10 mouse cellular contexts compared by ENCODE assay signal in the genomic region with DNA sequence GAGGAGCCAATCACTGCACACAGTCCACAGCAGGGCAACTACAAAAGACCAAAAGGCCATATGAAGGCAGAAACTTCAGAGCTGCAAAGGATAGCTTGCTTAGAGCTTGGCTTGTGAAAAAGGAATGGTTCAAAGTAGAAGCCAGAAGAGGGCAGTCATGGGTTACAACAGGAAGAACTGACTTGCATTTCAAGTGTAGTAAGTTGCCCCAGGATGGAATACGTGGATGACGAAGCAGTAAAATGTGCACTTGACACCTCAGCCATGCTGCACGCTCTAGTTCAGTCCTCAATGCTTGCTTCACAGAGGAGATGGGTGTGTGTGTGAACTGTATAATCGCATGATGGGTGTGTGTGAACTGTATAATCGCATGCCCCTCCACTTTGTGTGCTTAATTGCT. TPM values are rescaled to one million over a fixed set of nuclear protein-coding genes. Genes with fewer than 3 reads are reported as not detected.
A peak's percentile ranks its signal among the peaks of the same experiment; 100 is the strongest.
DNase-seq lines count a peak whose midpoint lies in the region; ATAC-seq and TF ChIP-seq lines count a peak whose summit lies in the region.
"Had no signal": no experiment of that assay in that cellular context is flagged by ENCODE, and none has a peak within 500 bp of the region (broad histone marks: within the 10 kb centered on the region; RNA-seq: fewer than 3 reads in every experiment).

No protein-coding gene starts in this region.

- ATAC-seq in erythroblast, adult 5-6 weeks (replicated peaks; ENCODE audit: low FRiP score, poor library complexity, severe bottlenecking) = peak; percentile 83
- ATAC-seq in heart, embryonic 11.5 days (replicated peaks; ENCODE audit: insufficient number of reproducible peaks, low FRiP score, low TSS enrichment) = no peak

- H3K9ac ChIP-seq in heart, embryonic 11.5 days (ENCODE audit: low read depth, low read length) = no peak overlapping the region
- H3K9ac ChIP-seq: forebrain, embryonic 12.5 days had no signal

- H3K4me3 ChIP-seq in kidney, adult 2 months (ENCODE audit: insufficient read depth, low read depth, low read length) = no peak overlapping the region
- no peak overlapping the region for H3K4me3 ChIP-seq in heart, embryonic 11.5 days (ENCODE audit: low read depth, low read length)
- H3K4me3 ChIP-seq: forebrain, embryonic 12.5 days had no signal

- H3K9me3 ChIP-seq in heart, embryonic 11.5 days (replicated peaks; ENCODE audit: control insufficient read depth, low read length) = no peaks in the 10 kb centered on the region
- H3K9me3 ChIP-seq: forebrain, embryonic 12.5 days had no signal

- no peak overlapping the region for H3K4me2 ChIP-seq in heart, embryonic 11.5 days
- H3K4me2 ChIP-seq: forebrain, embryonic 12.5 days had no signal

- no peak overlapping the region for H3K27ac ChIP-seq in kidney, adult 2 months (ENCODE audit: insufficient read depth, low read depth, low read length)
- H3K27ac ChIP-seq in heart, embryonic 11.5 days (ENCODE audit: low read depth, low read length) = no peak overlapping the region
- H3K27ac ChIP-seq: forebrain, embryonic 12.5 days; macrophage had no signal

- no peaks in the 10 kb centered on the region for H3K4me1 ChIP-seq in kidney, adult 2 months (ENCODE audit: control insufficient read depth, insufficient read depth, low read length)
- no peaks in the 10 kb centered on the region for H3K4me1 ChIP-seq in heart, embryonic 11.5 days (ENCODE audit: control insufficient read depth, insufficient read depth, low read length)
- H3K4me1 ChIP-seq: forebrain, embryonic 12.5 days had no signal

- H3K27me3 ChIP-seq in kidney, adult 2 months (replicated peaks; ENCODE audit: control insufficient read depth, insufficient read depth, low read length) = no peaks in the 10 kb centered on the region
- H3K27me3 ChIP-seq in heart, embryonic 11.5 days (ENCODE audit: control insufficient read depth, insufficient read depth, low read length) = no peaks in the 10 kb centered on the region
- H3K27me3 ChIP-seq: forebrain, embryonic 12.5 days had no signal

- WGBS in kidney, adult 2 months = 58% methylated on average over 5 of the region's 5 CpGs
- WGBS in heart, embryonic 11.5 days (ENCODE audit: insufficient replicate concordance) = 75% methylated on average over 5 of the region's 5 CpGs

- no peak for TF ChIP-seq POLR2A in kidney, adult 2 months (IDR thresholded peaks at IDR 0.05; ENCODE audit: low read depth, low read length)

- TF ChIP-seq CTCF in kidney, adult 2 months (conservative IDR thresholded peaks at IDR 0.05; ENCODE audit: insufficient read depth, insufficient read length, low read depth, low read length) = 0 out of 2 replicates have a peak, but pooled peaks have one; percentile 13

- DNase-seq in kidney, adult 2 months = peak; percentile 7
- DNase-seq in kidney, postnatal 25 days = no peak
- peak; percentile 10 for DNase-seq in urinary bladder, postnatal 14 days (ENCODE audit: low spot score)
- no peak for DNase-seq in urinary bladder, adult 2 months (ENCODE audit: low spot score)
- peak; percentile 36 for DNase-seq in telencephalon, adult 2 months (ENCODE audit: low read depth, low spot score)
- DNase-seq in left cerebral cortex, adult 11 months (ENCODE audit: low spot score) = no peak

- H3K36me3 ChIP-seq in kidney, adult 2 months (ENCODE audit: control insufficient read depth, insufficient read depth, low read length) = peaks cover 9% of the 10 kb centered on the region; the same call in 1 of the 2 replicates
- peaks cover 8% of the 10 kb centered on the region for H3K36me3 ChIP-seq in heart, embryonic 11.5 days (ENCODE audit: control insufficient read depth, insufficient read depth, low read length)

RNA-seq across cellular contexts. Expression of a gene that starts 27.3 kb away (rescaled TPM):
- polyA plus RNA-seq in kidney, adult 2 months (2012; rRNA removed) = 47.6 and 54.7 TPM in 2 replicates
- polyA plus RNA-seq in urinary bladder, adult 2 months (2012; rRNA removed) = 23.0 and 26.7 TPM in 2 replicates
- total RNA-seq in erythroblast, adult 5-6 weeks (2015; ENCODE audit: low replicate concordance) = 8.5 and 11.3 TPM in 2 replicates
- total RNA-seq in erythroblast, adult 5-6 weeks (2017; ENCODE audit: low replicate concordance) = 6.0 and 7.5 TPM in 2 replicates
- polyA plus RNA-seq in heart, embryonic 11.5 days (2014; fragmentation: Nextera tagmentation; extraction: Ambion mirVana) = 13.2 and 13.3 TPM in 2 replicates

RNA-seq across cellular contexts. Expression of a gene that starts 47.9 kb away (rescaled TPM):
- polyA plus RNA-seq in kidney, adult 2 months (2012; rRNA removed) = 13.9 and 17.2 TPM in 2 replicates
- polyA plus RNA-seq in urinary bladder, adult 2 months (2012; rRNA removed) = 17.9 and 18.5 TPM in 2 replicates
- 20.4 and 22.8 TPM in 2 replicates for total RNA-seq in erythroblast, adult 5-6 weeks (2015; ENCODE audit: low replicate concordance)
- 18.3 and 20.4 TPM in 2 replicates for total RNA-seq in erythroblast, adult 5-6 weeks (2017; ENCODE audit: low replicate concordance)
- polyA plus RNA-seq in heart, embryonic 11.5 days (2014; fragmentation: Nextera tagmentation; extraction: Ambion mirVana) = 17.3 and 19.0 TPM in 2 replicates

Comparison
In these comparisons a context has a peak if more than half of its experiments do, and no peak if none do; other contexts are left out.
1. DNase-seq: peak in kidney, adult 2 months (single experiment), urinary bladder, postnatal 14 days (single experiment) and telencephalon, adult 2 months (single experiment); none in kidney, postnatal 25 days (0 of 2), urinary bladder, adult 2 months (single experiment) and left cerebral cortex, adult 11 months (single experiment).